Mouse (Mus musculus) ES-Bruce4 (cell line): ENCODE measurements around the gene Dvl3. TPM values are rescaled to one million over a fixed set of nuclear protein-coding genes. Genes with fewer than 3 reads are reported as not detected.

Experiments used
- H3K27ac ChIP-seq: 2 replicates; pipeline ENCODE4 v1.5.1; 2012; ENCODE audit warnings: low read length, inconsistent platforms; ENCODE audit not compliant: insufficient read depth
- H3K27me3 ChIP-seq: 2 replicates; pipeline ENCODE4 v1.6.1; 2012; ENCODE audit warnings: mild to moderate bottlenecking, low read length, inconsistent platforms; ENCODE audit not compliant: control insufficient read depth, poor library complexity, insufficient read depth, severe bottlenecking
- H3K36me3 ChIP-seq: 2 replicates; pipeline ENCODE4 v1.6.1; 2012; ENCODE audit warnings: inconsistent platforms, mild to moderate bottlenecking, low read length, moderate library complexity; ENCODE audit not compliant: control insufficient read depth, poor library complexity, insufficient read depth, severe bottlenecking
- H3K4me1 ChIP-seq: one replicate; pipeline ENCODE4 v1.8.1; 2011; ENCODE audit warnings: low read length; ENCODE audit not compliant: control insufficient read depth, insufficient read depth
- H3K4me3 ChIP-seq: 2 replicates; pipeline ENCODE4 v1.5.1; 2011; ENCODE audit warnings: low read depth, mild to moderate bottlenecking, low read length
- H3K9ac ChIP-seq: 2 replicates; pipeline ENCODE4 v1.6.1; 2012; ENCODE audit warnings: low read depth, mild to moderate bottlenecking, inconsistent platforms; ENCODE audit not compliant: poor library complexity, severe bottlenecking
- H3K9me3 ChIP-seq: replicated peaks from 2 replicates; pipeline ENCODE4 v1.6.1; 2012; ENCODE audit warnings: mild to moderate bottlenecking, low read length, inconsistent platforms; ENCODE audit not compliant: control insufficient read depth, poor library complexity, insufficient read depth, severe bottlenecking
- CTCF ChIP-seq: IDR thresholded peaks from one replicate; pipeline ENCODE4 v1.8.1; 2011; ENCODE audit warnings: low read depth, low read length
- EP300 ChIP-seq: IDR thresholded peaks from 2 replicates; pipeline ENCODE4 v1.6.1; 2011; ENCODE audit warnings: low read depth, low read length; ENCODE audit not compliant: insufficient read depth
- POLR2A ChIP-seq: IDR thresholded peaks from one replicate; pipeline ENCODE4 v1.8.1; 2011; ENCODE audit warnings: low read length; ENCODE audit not compliant: insufficient read depth
- polyA plus RNA-seq: library from polyadenylated mRNA; stranded (reverse); fragments of >200 nt; gene quantifications from 2 replicates; pipeline ENCODE4 v1.2.4, GENCODE M21; 2011; ENCODE audit warnings: low read depth; ENCODE audit not compliant: missing spikeins, insufficient read depth, insufficient read length

Dvl3 gene
- polyA plus RNA-seq: 37.9 and 38.8 TPM in 2 replicates

- H3K9me3 ChIP-seq: no peaks in the 10 kb centered on the region
- H3K36me3 ChIP-seq: no peaks in the 10 kb centered on the region
- H3K27me3 ChIP-seq: no peaks in the 10 kb centered on the region
- TF ChIP-seq POLR2A (no peak), CTCF (peak; percentile 18)
- peak within 1 kb of the TSS; percentile 89 for H3K9ac ChIP-seq
- H3K27ac ChIP-seq: peak within 1 kb of the TSS; percentile 7; the same call in 1 of the 2 replicates
- no peaks in the 10 kb centered on the region for H3K4me1 ChIP-seq
- peak within 1 kb of the TSS; percentile 80 for H3K4me3 ChIP-seq
Measured at GRCm38 (mm10) chr16:20516726-20517201, at the start of gene Dvl3. TSS of gene Dvl3 (plus strand) at chr16:20516982.

GRCm38 (mm10) chr16:20470981-20471380 lies 45.8 kb upstream of the Dvl3 start:
- H3K4me1 ChIP-seq: peaks cover 2% of the 10 kb centered on the region
- H3K27me3 ChIP-seq: no peaks in the 10 kb centered on the region
- no peaks in the 10 kb centered on the region for H3K36me3 ChIP-seq
- H3K9me3 ChIP-seq: peaks cover 6% of the 10 kb centered on the region; the same call in 1 of the 2 replicates
- no peak overlapping the region for H3K27ac ChIP-seq
- no peak overlapping the region for H3K9ac ChIP-seq
- no peak overlapping the region for H3K4me3 ChIP-seq
- TF ChIP-seq EP300 (no peak), CTCF (no peak), POLR2A (no peak)

- no peak overlapping the region for H3K4me3 ChIP-seq
- no peaks in the 10 kb centered on the region for H3K27me3 ChIP-seq
- TF ChIP-seq EP300 (no peak), CTCF (no peak), POLR2A (no peak)
- H3K27ac ChIP-seq: no peak overlapping the region
- H3K9me3 ChIP-seq: peaks cover 6% of the 10 kb centered on the region; the same call in 1 of the 2 replicates
- H3K9ac ChIP-seq: no peak overlapping the region
- peaks cover 2% of the 10 kb centered on the region for H3K4me1 ChIP-seq
- H3K36me3 ChIP-seq: no peaks in the 10 kb centered on the region
Measured at GRCm38 (mm10) chr16:20471686-20472085, 45.1 kb upstream of the Dvl3 start.

GRCm38 (mm10) chr16:20473748-20474147 lies 43.0 kb upstream of the Dvl3 start:
- H3K36me3 ChIP-seq: no peaks in the 10 kb centered on the region
- peaks cover 5% of the 10 kb centered on the region; the same call in 1 of the 2 replicates for H3K9me3 ChIP-seq
- H3K9ac ChIP-seq: no peak overlapping the region; the same call in 1 of the 2 replicates
- peak overlapping the region; percentile 46 for H3K27ac ChIP-seq
- H3K4me3 ChIP-seq: no peak overlapping the region
- TF ChIP-seq CTCF (no peak), EP300 (no peak), POLR2A (no peak)
- H3K4me1 ChIP-seq: peaks cover 2% of the 10 kb centered on the region
- no peaks in the 10 kb centered on the region for H3K27me3 ChIP-seq

- H3K9me3 ChIP-seq: 0 out of 2 replicates have a peak, but pooled peaks cover 4% of the 10 kb centered on the region
- H3K4me3 ChIP-seq: no peak overlapping the region
- no peaks in the 10 kb centered on the region for H3K36me3 ChIP-seq
- H3K4me1 ChIP-seq: peaks cover 2% of the 10 kb centered on the region
- H3K27me3 ChIP-seq: no peaks in the 10 kb centered on the region
- peak overlapping the region; percentile 2; the same call in 1 of the 2 replicates for H3K9ac ChIP-seq
- peak overlapping the region; percentile 46 for H3K27ac ChIP-seq
- TF ChIP-seq POLR2A (no peak), CTCF (no peak), EP300 (no peak)
Measured at GRCm38 (mm10) chr16:20474211-20474610, 42.6 kb upstream of the Dvl3 start.

GRCm38 (mm10) chr16:20474786-20475185 lies 42.0 kb upstream of the Dvl3 start:
- Histone ChIP-seq H3K4me1 (peaks cover 2% of the 10 kb centered on the region), H3K27ac (peak overlapping the region; percentile 97), H3K4me3 (no peak overlapping the region), H3K36me3 (no peaks in the 10 kb centered on the region), H3K27me3 (no peaks in the 10 kb centered on the region), H3K9ac (peak overlapping the region; percentile 12; the same call in 1 of the 2 replicates), H3K9me3 (0 out of 2 replicates have a peak, but pooled peaks cover 4% of the 10 kb centered on the region)
- TF ChIP-seq EP300: no peak
- TF ChIP-seq POLR2A: no peak
- TF ChIP-seq CTCF: no peak
